Mouse (Mus musculus) monocyte, adult 59 days (primary cell): Measurements from ENCODE around the gene Fam89b. TPM values are rescaled to one million over a fixed set of nuclear protein-coding genes. Genes with fewer than 3 reads are reported as not detected.

ENCODE experiments used
- total RNA-seq, 2 experiments: library from RNA; stranded (reverse); gene quantifications; one replicate each; pipeline ENCODE4 v1.2.4; 2023

Gene Fam89b
- total RNA-seq, result 100 to 1,000 TPM in 1 of 2 experiments, 10 to 100 TPM in 1; 98.8 to 107 TPM

DNA sequence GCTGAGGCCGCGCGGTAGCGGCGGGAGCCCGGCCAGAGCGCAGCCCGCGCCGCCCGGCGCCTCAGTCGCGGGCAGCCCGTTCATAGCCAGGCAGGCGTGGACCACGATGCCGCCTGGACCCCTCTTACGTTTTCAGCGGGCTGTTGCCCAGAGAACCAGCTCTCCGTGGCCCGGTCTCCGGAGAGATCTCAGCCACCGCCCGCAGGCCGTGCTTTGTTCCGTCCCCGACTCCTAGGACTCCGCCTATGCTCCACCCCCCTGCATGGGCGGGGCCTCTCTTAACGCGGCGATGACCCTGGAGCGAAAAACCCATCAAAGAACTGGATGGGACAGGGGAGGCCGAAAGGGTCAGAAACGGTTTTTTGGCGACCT, at the start of gene Fam89b:
TSS of gene Fam89b (minus strand) at position 210 of the 372 bp plus-strand sequence.

DNA sequence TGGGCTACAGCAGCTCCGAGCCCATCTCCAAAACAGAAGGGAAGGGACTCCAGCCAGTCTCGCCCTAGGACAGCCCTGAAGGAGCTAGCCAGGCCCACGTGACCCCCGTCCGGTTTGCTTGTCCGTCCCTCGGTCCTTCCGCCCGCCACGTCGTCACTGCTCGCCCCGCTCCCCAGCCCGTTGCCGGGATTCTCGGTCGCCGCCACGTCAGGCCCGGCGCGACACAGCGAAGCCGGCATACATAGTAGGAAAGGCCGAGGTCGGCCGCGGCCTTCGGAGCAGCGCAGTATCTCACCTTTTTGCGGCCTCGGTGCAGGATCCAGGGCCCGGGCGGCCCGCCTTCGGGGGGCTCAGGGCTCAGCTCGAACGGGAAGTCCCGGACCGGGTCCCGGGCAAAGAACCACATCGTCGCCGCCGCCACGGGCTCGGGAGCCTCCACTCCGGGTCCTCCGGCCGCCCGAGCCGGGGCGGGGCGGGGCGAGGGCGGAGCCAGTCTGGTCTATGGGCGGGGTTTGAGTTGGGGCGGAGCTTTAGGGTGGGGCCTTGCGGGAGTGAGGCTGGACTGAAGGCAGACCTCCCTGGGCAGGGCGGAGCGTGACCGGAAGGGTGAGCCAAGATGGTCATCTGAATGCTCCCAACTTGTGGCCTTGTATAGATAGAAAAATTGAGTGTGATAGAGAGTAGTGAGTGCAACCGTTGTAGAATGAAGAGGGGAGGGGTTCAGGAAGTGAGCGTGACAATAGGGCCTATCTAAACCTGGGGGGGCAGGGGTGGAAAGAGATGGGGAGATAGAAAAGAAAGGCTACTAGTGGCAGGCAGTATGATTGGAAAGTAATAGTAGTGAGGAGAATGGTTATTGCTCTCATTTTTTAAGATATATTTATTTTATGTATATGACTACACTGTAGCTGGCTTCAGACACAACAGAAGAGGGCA, 41.7 kb upstream of the Fam89b start, which contains the start of gene Scyl1:
TSS of gene Scyl1 (minus strand) at position 495 of the 936 bp plus-strand sequence.

DNA sequence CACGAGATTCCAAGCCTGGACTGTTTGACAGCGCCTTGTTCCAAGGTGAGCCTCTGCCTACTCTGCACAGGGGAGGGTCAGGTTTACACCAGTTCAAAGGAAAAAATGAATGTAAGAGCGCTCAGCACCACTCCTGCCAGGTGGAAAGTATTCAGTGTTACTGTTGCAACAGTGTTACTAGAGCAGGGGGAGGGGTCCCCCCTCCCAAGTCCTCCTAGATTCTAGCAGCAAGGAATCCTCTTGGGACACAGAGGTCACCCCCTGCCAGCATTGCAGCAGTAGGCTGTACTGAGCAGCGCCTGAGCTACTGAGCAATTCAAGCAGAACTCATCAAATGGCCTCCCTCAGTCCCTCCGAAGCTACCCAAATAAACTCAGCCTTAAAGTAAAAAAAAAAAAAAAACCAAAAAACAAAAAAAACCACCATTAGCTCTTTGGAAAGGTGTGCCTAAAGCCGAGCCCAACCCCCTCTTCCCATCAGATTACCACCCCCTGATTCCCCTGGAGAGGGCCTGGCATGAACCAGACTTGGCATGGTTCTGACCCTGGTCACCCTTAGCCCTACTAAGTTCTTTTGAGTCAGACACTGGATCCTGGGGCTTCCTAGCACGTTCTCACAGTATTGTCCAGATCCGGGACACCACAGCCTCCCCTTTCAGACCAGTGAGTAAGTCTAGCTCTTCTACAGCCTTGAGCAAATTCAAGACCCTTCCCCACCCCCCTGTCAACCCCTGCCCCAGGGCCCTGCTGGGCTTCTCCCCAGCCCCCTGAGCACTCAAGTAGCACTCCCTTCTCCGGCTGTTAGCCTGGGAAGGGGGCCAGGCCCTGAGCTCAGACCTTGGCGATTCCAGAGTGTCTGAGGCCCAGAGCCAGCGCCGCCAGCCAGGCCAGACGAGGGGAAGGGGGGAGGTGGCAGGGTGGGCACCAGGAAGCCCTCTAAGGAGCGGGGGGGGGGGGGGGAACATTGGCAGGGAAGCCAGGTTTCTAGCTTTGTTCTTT, 11.2 kb upstream of the Fam89b start, which contains the start of gene Ltbp3:
TSS of gene Ltbp3 (plus strand) at position 585 of the 998 bp plus-strand sequence.

DNA sequence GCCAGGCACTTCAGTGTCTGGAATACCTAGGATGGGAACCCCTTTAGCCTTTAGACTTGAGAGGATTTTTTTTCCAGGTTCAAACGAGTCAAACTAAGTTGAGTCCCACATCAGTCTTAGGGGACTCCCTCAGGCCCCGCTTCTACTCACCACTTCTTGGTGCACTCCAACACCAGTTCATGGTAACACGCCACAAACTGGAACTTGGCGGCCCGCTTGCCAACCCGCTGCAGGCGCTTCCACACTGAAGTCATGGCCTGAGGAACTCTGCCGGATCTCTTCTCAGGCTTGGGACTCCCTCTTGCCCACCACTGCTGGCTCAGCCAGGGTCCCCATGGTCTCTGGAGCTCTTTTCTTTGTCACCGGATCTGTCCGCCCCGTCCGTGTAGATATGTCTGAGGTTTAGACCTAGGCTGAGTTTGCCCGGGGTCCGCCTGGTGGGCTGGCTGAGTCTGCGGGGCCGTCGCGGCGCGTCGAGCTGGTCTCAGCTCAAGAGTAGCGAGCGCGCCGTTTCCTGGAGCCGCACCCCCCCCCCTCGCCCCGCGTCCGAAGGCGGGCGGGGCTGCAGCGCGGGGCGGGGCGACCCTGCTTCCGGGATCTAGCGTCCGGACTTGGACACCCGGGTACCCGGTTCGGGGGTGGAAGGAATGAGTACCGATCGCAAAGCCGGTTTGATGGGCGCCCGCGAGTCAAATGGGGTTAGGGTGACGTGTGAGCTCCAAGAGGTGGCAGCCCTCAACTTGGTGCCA, 3.5 kb downstream of the Fam89b start, which contains the start of gene Ehbp1l1:
TSS of gene Ehbp1l1 (minus strand) at position 551 of the 749 bp plus-strand sequence.

DNA sequence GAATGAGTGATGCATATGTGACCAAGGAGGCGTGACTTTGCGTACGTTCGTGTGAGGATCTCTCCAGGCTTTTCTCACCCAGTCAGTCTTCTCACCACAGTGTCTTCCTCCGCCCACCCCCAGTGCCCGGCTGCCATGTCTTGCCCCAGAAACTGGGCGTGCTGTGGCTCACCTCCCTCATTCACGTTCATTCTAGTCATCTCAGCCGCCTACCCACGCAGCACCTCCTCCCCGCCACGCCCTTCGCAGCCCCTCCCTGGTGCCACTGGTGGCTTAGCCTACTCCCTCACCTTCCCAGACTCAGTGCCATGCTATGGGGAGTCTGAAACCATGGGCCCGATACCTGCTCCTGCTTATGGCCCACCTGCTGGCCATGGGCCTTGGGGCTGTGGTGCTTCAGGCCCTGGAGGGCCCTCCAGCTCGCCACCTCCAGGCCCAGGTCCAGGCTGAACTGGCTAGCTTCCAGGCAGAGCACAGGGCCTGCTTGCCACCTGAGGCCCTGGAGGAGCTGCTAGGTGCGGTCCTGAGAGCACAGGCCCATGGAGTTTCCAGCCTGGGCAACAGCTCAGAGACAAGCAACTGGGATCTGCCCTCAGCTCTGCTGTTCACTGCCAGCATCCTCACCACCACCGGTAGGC, 25.2 kb downstream of the Fam89b start, which contains the start of gene Kcnk7:
TSS of gene Kcnk7 (plus strand) at position 205 of the 638 bp plus-strand sequence.

DNA sequence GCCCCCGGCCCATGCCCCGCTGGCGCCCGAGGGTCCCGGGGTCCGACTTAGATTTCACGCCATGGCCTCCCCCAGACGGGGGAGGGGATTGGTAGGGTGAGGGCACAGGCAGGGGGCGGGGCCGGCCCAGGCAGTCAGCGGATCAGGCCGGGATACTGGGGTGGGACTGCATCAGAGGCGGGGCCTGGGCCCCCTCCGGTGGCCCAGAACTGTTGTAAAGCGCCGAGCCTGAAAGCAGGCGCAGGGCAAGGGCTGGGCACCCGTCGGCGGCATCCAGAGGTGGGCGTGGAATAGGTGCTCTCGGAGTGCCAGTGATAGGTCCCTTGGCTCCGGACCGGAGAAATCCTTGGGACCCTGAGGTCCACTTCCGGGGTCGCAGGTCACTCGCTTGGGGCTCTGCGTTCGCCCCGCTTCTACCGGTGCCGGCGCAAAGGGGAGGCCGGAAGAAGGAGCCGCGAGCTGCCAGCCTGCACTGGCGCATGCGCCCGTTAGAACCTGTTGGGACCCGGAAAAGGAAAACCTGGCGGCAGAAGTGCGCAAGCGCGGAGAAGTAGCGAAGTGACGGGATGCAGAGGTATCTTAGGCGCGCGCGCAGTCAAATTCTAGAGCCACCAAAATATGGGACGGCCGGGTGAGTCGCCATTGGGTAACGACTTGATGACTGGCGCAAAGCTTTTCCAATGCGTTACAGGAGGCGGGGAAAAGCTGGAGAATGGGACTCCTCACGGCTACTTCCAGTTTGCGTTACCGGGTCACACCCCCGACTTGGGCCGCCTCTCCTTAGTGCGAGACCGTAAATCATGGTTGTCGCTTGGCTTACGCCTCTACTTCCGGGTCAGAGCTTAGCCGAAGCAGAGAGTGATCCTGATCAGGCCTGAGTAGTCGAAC, 41.0 kb downstream of the Fam89b start, which contains the start of the genes Map3k11 and Pcnx3:
TSS of gene Map3k11 (plus strand) at position 543 of the 888 bp plus-strand sequence.
TSS of gene Pcnx3 (minus strand) at position 709 of the 888 bp plus-strand sequence.

Other genes with a start within 250 kb of the Fam89b start
- 10 to 100 TPM; 16.7 to 17.4 TPM for gene Mus81, start 241.3 kb downstream of the Fam89b start, total RNA-seq
- 1,000 to 10,000 TPM; 1,345 to 1,440 TPM for gene Cfl1, start 239.2 kb downstream of the Fam89b start, total RNA-seq
- gene 1700020D05Rik, start 225.9 kb downstream of the Fam89b start, total RNA-seq, result 1 to 10 TPM; 1.3 to 1.4 TPM
- 1 to 10 TPM; 2.0 to 4.9 TPM for gene Snx32, start 219.1 kb downstream of the Fam89b start, total RNA-seq
- not detected for gene Ovol1, start 169.0 kb downstream of the Fam89b start, total RNA-seq
- gene Ap5b1, start 161.6 kb downstream of the Fam89b start, total RNA-seq, result 10 to 100 TPM; 35.2 to 39.9 TPM
- 10 to 100 TPM; 64.5 to 74.1 TPM for gene Rnaseh2c, start 127.8 kb downstream of the Fam89b start, total RNA-seq
- gene Kat5, start 119.4 kb downstream of the Fam89b start, total RNA-seq, result 10 to 100 TPM; 87.2 to 88.5 TPM
- gene Rela, start 92.2 kb downstream of the Fam89b start, total RNA-seq, result 100 to 1,000 TPM; 150 to 154 TPM
- gene Sipa1, start 65.9 kb downstream of the Fam89b start, total RNA-seq, result 100 to 1,000 TPM; 153 to 157 TPM
- 100 to 1,000 TPM; 113 to 114 TPM for gene Map3k11, start 40.9 kb downstream of the Fam89b start, total RNA-seq
- gene Pcnx3, start 40.7 kb downstream of the Fam89b start, total RNA-seq, result 100 to 1,000 TPM; 112 to 131 TPM
- gene Kcnk7, start 25.3 kb downstream of the Fam89b start, total RNA-seq, result not detected
- 100 to 1,000 TPM; 236 to 244 TPM for gene Ehbp1l1, start 3.3 kb downstream of the Fam89b start, total RNA-seq
- gene Ltbp3, start 11.3 kb upstream of the Fam89b start, total RNA-seq, result 1 to 10 TPM; 3.8 to 5.4 TPM
- 100 to 1,000 TPM in 1 of 2 experiments, 10 to 100 TPM in 1; 92.2 to 100 TPM for gene Scyl1, start 41.8 kb upstream of the Fam89b start, total RNA-seq
- 10 to 100 TPM; 80.4 to 88.1 TPM for gene Frmd8, start 145.6 kb upstream of the Fam89b start, total RNA-seq
- gene Slc25a45, start 148.2 kb upstream of the Fam89b start, total RNA-seq, result 10 to 100 TPM; 77.6 to 84.5 TPM
- 1 to 10 TPM; 1.1 to 1.6 TPM for gene Tigd3, start 164.5 kb upstream of the Fam89b start, total RNA-seq
- 100 to 1,000 TPM; 131 to 160 TPM for gene Dpf2, start 183.4 kb upstream of the Fam89b start, total RNA-seq
- gene Cdc42ep2, start 195.2 kb upstream of the Fam89b start, total RNA-seq, result 10 to 100 TPM; 40.3 to 51.9 TPM
- 10 to 100 TPM; 29.1 to 38.4 TPM for gene Pola2, start 234.5 kb upstream of the Fam89b start, total RNA-seq